Mouse (Mus musculus): ENCODE measurements around the gene Eif2d.
A peak's percentile ranks its signal among the peaks of the same experiment; 100 is the strongest.

Gene Eif2d

DNA sequence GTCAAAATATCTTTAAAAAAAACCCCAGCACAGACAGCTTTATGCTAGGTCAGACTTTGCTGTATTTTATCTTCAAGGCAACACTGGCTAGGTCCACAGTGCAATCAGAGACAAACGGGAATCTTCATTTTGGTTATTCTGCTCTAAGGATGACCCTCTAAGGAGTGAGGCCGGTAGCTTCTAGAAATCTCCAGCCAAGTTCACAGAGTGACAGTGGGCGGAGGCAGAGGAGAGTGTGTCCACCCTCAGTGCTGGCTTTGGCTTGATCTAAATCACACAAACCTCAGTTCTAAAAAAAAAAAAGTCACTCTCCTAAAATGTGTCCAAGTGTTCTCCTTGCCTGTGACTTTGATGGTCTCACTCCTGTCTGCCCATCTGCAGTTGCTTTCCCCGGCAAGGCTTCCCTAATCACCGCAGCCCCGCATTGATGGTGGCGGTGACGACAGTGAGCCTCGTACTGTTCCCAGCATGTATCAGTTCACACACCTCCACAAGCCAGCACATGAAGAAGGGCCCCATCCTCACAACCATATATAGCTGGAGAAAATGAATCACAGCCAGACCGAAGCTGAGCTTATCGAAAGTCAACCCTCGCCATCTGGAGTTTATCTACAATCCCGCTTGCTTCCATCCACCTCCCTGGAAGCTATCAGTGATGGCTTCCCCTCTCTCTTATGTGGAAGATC lies 33.0 kb downstream of the Eif2d start:
- DNase-seq, result no peak

DNA sequence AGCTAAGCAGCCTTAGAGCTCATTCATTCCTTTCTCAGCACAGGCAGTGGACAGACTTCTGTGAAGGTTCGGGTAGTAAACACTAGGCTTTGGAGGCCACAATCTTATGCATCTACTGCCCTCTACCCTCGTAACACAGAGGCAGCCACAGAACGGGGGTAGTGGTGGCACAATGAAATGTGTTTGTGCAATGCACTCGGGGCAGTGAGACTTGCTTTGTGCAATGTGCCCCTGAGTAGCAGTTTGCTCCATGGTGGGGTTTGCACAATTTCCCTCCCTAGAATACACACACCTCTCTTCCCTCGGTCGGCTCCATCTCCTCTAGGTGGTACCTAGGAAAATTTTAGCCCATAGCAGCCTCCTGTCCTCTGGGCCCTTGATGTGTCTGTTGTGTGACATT lies 34.0 kb downstream of the Eif2d start:
- DNase-seq, result no peak

DNA sequence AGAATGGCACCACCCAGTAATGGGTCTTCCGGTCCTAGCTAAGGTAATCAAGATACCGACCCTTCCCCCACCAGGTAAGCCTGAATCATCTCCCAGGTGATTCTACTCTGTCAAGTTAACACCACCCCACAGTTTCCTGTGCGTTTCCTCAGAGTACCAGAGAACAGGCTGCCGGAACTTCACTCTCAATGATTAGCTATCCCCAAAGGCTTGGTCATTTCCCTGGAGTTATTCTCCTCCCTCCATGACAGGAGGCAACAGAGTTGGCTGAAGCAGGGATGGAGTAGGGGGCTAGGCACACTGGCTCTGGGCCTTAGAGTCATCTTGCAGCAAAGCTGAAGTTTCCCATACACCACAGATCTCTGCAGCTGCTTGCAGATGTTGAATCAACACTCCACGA lies 34.9 kb downstream of the Eif2d start:
- DNase-seq, result no peak

DNA sequence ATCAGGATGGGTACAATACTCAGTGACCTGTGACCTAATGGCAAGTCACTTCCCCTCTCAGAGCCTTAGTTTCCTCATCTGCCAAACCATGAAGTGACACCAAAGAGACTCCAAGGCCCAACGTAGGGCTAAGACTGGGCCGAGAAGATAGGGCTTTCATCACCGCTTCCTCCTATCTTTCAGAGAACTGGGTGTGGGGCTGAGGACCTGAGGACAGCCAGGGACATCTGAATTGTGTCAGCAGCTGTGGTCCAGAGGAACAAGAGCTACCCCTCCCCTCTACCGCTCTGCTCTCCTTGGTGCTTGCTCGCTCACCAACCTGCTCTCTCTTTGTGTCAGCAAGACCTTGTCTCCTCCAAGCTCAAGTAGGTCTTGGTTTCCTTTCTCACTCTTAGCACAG lies 35.7 kb downstream of the Eif2d start:
- DNase-seq, result no peak

DNA sequence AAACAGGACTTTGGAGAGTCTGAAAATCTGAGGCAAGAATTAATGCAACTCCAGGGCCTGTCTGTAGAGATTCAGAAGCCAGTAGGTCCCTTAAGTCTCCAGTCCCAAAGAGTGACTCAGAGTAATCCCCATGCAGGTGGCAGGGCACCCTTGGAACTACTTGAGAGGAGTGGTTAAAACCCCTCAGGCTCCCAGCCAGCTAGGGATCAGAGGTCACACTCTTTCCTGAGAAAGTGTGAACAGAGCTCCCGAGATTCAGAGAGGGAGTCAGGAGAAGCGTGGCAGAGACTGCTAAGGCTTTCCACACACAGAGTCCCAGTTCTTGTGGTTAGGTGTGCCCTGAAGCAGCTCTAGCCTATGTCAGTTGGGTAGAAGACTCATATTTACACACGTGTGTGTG lies 40.8 kb downstream of the Eif2d start:
- peak; percentile 51 for DNase-seq

DNA sequence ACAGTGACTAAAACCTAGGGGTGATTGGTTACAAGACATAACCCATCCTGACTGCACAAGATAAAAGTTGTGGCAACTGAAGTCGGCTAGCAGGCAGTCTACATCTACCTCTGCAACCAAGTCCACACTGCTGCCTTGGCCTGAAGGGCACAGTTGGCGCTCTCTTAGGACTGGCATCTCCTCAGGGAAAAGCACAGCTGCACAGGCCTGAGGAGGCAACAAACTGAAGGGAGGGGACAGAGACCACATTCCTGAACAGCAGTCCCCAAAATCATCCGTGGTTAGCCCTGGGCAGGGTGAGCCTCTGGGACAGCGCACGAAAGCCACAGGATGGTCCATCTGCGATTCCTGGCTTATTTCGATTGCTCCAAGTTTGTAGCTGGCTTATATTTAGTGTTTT lies 42.7 kb downstream of the Eif2d start:
- no peak for DNase-seq

DNA sequence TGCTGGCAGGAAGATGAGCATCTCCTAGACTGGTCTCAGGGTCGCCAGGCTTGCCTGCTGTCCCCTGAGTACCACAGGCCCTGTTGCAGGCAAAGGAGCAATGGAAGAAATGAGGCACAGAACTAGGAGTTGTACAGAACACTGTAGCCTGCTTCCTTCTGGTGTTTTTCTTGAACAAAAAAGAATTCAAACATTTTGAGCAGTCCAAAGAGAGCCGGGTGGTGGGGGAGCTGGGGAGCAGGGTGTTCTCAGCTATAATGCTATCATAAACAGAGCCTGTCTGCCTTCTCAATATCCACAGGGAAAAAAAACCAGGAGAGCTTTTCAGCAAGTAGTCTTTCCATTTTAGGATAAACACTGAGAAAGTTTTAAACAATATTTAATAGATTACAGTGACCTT lies 43.1 kb downstream of the Eif2d start:
- DNase-seq, result no peak

DNA sequence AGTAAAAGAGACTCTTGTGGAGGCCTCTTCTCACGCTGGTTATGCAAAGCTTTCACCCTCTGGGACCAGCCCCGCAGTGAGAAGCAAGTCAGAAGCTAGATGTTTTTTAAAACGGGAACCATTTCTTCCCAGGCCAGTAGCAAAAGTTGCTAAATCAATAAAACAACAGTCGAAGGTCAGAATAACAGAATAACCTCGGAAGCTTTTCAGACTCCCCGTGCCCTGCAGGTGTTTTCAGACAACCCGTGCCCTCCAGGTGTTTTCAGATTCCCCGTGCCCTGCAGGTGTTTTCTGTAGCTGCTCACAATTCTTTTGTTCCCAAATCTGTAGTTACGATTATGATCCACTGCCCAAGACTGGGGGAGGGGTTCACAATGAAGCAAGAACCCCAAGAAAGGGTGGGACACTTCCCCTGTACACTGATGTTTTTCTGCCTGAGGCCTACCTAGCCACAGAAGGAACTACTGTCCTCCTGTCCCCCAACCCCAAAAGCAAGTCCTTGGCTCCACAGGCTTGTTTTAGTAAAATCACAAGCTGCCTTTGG lies 45.5 kb downstream of the Eif2d start:
- DNase-seq, result no peak

DNA sequence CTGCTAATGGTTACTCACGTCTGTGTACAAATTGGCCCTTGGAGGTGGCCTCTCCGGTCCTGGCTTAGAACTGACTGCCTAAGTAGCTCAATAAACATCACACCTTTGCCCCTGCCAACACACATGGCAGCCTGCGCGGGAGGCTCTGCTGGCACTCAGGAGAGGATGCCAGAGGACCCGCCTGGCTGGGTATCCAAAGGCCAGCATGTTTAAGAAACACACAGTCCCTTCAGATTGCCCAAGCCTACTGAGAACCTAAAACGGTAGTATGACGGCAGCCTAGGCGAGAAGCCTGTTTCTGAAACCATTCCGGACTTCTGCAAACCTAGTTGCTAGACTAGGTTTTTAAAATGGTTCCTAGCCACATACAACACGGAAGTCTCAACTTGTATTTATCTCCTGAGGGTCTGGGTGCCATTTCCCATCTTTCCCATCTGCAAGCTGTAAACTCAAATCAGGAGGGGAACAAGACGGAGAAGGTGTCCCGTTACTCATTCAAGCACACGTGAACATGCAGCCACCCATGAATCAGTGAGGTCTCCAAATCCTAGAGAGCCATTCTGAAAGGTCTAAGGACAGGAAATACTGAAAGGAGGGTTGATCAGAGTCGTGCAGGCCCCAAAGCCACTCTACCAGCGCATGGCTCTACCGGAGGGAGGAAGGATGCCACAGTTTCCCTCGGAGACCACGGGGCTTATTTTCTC lies 46.3 kb downstream of the Eif2d start:
- no peak for DNase-seq

DNA sequence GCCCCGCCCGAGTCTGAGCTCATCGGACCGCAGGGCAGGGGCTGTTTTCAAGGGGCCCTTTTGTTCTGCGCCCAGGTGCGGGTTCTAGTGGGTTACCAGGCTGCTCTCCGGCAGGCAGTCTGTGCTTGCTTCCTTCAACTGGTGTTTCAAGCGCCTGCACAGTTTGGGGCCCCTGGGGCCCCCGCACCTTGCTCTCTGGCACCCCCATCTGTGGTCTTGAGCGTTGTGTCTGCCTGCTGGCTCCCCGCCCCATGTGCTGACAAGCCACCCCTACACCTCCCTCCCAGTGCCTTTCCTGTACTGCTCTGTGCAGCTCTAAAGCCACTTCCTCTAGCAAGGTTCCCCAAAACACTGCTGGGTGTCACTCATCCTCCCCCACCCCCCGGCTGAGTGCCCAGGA lies 47.0 kb downstream of the Eif2d start:
- DNase-seq, result peak; percentile 33

DNA sequence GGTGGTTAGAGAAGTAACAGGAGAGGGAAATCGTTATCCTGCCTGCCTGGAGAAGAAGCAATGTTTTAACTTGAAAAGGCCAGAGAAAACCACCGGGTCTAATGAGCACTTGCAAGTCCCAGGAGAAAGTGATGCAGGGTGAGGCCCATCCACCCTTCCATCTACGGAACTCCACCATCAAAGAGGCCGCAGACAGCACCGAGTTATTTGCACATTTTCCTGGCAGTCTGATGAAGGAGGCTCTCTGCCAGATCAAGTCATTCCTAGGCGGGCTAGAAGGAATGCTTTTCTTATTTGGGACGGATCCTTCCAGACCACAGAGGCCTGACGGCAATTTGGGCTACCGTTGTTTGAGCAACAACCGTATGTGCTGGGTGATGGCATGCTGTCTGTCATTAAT lies 47.6 kb downstream of the Eif2d start:
- no peak for DNase-seq

DNA sequence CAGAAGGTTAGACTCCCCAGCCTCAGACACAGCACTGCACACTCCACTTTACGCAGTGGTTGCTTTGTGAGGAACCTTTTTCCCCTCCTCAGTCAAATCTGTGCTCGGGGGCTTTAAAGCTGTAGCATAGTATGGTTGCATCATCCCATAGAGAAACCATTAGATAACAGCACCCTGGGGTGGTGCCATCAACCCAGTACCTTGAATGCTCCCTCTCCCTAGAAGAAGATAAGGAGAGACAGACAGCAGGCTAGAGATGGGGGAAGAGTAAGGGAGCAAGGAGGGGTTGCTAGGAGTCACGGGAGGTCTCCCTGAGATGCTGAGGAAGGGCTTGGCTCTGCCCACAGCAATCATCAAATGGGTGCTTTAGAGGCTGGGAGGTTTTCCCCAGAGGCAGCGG lies 48.4 kb downstream of the Eif2d start:
- DNase-seq, result no peak

DNA sequence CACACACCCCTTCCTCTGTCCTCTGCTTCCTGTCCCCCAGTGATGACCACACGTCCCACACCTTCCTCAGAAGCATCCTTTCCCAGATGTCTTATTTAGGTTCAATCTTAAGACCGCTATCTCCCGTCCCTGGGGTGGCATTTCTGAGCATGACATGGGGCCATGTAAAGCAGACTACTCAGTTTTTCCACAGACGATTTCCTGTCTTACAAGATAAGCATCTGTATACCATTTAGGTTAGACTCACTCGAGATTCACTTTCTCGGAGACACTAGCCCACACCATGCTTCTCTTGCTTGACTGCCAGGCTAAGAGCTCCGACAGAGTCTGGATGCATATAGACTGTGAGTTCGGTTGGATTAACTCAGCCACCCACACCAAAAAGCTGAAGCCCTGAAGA lies 51.5 kb downstream of the Eif2d start:
- DNase-seq, result no peak

DNA sequence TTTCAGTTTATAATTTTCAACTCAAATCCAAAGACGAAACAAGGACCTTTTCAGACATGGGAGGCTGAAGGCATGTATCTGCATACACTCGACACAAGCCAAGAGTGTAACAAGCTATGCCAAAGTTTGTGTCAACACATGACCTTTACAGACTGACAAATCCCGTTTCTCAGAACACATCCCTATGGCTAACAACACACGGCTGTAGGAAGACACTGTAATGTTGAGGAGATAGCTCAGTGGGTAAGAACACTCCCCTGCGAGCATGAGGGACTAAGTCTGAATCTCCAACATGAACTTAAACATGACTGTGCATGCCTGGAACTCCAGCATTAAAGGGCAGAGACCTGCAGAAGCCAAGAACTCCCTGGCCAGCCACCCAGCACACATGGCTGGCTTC lies 53.4 kb downstream of the Eif2d start:
- DNase-seq, result no peak

DNA sequence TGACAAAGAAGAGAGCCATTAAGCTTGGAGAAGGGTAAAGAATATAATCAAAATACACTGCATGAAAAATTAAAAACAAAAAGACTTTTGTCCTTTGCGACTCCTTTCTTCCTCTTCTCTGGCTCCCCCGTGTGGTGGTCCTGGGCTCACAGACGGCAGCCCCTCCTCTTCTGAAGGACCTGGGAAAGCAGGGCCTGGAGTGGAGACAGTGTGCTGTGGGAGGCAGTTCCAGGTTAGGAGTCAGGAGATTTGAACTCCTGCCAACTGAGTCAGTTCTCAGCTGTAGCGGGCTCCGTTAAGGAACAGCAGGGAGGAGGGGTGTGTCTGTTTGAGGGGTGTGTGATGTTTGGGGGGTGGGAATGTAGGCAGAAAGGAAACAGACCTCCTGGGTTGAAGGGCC lies 54.5 kb downstream of the Eif2d start:
- DNase-seq, result peak; percentile 71

DNA sequence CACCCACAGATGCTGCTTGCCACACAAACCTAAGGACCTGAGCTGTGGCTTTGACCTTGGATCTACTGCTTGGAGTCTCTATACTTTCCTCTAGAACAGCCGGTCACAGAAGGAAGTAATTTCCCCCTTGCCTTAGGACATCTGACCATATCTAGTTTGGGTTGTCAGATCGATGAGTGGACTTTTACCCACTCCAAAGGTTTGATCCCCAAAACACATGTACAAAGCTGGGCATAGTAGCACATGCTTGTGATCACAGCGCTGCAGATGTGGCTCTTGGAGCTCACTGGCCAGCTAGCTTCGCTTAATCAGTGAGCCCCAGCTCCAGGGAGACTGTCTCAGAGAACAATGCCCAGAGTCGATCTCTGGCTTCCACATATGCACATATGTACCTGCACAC lies 55.1 kb downstream of the Eif2d start:
- no peak for DNase-seq

DNA sequence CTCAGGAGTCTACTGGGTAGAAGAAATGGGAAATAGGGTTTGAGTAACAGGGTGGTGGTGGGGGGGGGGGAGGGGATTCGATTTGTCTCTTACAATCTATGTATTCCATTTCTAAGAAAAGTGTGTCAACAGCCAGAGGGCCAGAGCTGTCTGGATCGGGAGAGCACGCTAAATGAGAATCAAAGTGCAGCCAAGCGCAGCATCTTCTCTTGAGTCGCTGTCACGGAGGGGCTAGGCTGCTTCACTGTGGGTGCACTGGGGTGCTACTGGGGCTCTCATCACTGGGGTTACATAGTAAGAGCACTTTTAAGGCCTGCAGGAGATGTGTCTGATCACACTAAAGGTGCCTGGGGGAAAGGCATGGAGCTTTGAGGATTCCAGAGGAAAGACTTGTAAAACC lies 55.8 kb downstream of the Eif2d start:
- no peak for DNase-seq

DNA sequence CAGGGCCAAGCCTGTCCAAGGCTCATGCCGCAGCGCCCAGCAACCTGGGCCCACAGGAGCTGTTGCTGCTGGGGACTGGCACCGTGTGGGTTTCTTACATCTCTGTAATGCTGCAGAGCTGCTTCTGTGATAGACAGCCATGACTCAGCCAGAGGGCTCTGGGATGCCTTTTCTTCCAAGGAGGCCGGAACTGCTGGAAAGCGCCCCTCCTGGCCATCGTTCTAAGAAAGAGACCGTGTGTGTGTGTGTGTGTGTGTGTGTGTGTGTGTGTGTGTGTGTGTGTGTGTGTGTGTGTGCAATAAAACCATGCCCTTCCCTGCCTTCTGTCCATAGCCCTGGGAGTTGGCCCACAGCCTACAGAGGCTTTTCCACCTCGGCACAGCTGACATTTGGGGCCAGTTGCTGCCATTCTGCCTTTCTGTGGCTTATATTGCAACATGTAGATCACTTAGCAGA lies 57.0 kb downstream of the Eif2d start:
- no peak for DNase-seq

DNA sequence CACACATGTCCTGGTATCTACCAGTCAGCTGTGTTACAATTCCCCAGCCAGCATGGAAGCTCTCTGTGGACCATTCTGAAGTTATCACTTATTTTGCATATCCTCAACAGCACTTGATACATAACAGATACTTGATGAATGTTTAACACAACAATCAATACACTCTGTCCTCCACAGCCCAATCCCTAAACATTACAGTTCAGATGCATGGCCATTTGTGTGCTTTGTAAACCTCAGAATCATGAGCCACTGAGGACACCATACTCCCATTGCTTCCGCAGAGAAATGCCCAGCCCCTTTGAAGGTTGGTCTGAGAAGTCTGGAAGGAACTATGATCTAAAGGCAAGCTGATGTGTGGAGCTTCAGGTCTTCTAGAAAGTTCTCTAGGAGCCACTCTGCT lies 58.7 kb downstream of the Eif2d start:
- no peak for DNase-seq

DNA sequence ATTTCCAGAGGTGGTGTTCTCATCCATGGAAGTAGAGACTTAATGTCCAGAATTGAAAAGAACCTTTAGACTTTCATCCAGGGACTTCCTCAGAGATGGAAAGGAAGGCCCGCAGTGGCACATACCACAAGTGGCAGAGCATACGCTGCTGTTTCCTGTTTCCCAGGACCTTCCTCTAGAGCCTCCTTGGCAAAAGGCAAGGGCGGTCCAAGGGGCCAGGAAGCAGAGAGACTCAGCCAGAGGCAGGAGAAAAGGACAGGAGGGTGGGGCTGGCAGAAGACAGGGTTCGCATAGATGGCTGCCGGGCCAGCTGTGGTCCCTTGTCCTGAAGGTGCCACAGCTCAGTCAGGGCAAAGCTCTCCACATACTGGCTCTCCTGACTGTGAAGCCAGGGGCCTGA lies 60.0 kb downstream of the Eif2d start:
- DNase-seq, result no peak

DNA sequence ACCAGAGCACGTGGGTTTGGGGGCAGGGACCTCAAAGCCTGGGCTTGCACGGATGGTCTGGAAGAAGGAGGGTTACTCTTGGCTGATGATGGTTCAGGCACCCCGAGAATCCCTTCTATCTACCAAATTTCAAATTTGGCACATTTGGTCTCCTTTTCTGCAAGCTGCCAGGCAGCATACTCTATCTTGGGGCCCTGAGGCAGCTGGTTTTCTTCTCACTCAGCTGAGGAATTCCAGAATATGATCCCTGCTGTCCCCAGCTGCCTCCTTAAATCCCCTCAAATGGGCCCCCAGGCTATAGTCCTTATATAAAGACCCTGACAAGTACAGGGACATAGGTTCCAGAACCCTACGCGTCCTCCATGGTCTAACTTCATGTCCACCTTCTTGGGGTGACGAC lies 60.4 kb downstream of the Eif2d start:
- DNase-seq, result no peak

DNA sequence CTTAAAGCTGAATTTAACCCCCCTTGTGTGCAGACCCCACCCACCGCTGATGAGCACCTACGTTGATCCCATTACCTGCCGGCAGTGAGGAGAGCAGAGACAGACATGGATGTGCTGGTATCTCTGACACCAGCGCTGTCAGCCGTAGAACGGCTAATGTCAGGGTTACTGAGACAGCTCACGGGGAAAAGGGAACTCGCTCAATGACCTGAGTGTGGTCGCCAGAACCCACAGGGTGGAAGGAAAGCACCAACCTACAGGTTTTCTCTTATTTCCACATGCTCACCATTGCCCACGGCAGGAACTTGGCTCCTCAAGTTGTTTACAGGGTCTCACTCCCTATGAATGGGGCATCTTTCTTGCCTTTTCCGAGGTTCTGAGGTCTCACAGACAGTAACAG lies 66.0 kb downstream of the Eif2d start:
- no peak for DNase-seq

DNA sequence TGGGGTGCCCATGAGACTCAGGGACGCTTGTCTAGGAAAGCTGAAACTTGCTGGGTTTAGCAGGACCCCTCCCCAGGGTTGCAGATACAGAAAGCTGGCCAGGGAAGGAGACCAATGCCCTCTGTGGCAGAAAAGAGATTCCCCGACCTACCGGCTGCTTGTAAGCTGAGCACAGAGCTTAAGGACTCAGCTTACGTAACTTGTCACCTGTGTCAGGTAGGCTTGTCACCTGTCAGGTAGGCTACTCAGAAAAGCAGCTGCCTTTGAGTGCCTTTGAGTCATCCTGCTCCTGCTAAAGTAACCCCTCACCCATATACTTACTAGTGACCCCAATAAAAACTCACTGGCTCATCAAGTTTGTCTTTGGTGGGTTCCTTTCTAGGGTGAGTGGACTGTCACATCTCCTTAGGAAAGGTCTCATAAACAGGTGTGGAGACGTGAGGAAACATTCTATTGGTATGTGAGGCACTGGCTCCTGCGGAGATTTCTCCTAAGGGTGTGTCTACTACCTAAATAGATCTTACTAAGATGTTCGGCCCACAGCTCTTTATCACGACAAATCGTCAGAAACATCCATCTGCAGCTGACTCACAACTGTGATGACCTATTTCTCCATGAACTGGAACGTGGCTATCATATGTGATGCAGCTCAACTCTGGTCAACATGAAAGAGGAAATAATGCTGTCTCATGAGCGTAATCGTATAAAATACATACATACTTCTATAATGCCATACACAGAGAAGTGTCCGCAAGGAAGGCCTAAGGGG lies 69.0 kb downstream of the Eif2d start:
- no peak for DNase-seq

DNA sequence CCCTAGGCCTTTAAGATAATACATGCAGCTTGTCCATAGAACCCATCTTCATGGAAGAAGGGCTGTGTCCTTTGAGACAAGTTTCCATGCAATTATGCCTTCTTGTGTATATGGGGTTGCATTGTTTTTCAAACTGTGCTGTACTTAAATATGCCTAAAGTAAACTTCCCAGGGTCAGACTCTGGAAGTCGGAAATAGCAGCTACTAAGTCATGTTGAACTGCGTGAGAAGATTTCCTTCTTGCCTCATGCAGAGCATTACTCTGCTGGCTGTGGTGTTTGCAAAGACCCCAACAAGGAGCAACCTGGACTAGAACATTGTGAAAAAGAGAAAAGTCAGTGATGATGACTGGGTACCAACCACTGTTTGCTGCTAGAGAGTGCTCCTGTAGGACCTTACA lies 70.4 kb downstream of the Eif2d start:
- DNase-seq, result no peak

Data from kidney, postnatal 14 days (tissue).